Mouse (Mus musculus): Measurements from ENCODE around the gene Yipf4. TPM values are rescaled to one million over a fixed set of nuclear protein-coding genes. Genes with fewer than 3 reads are reported as not detected.
A peak's percentile ranks its signal among the peaks of the same experiment; 100 is the strongest.
"Not testable (repeated sequence)": the region's sequence is repeated elsewhere in the genome, so short reads cannot be mapped to it uniquely, and the experiment has no call there.

The Yipf4 gene
- polyA plus RNA-seq (2015; fragmentation: Nextera tagmentation; extraction: Ambion mirVana): 64.6 and 67.3 TPM in 2 replicates

DNA sequence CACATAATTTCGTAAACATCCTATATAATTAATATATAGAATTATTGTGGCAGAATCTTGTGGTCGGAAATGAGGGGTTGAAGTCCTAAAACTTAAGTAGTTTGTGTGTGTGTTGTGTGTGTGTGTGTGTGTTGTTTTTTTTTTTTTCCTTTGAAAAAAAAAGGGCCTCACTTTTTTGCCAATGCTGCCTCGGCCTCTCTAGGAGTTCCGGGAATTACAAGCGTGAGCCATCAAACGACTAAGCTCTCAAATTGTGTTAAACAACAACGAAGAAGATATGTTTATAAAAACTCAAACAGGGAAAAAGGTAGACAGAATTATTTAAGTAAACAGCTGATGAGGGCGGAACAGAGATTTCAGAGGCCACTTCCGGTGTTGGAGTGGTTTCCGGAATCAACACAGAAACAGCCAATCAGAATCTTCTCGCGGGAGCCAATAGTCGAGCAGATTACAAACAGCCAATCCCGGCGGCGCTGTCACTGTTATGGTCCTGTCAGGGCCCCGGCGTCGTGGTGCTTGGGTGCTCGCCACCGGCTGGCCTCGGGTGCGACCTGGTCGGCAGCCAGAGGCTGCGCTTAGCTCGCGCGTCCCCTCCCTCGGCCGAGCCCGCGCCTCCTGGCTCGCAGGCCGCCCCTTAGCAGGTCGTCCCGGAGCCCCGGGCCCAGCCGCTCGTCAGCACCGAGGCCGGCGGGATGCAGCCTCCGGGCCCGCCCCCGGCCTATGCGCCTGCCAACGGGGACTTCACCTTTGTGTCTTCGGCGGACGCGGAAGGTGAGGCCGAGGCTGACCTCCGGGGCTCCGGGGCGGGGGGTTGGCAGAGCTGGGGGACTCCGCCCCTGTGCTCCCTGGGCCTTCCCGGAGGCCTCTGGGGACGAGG lies at the start of gene Yipf4:
TSS of gene Yipf4 (plus strand) at position 470 of the 877 bp plus-strand sequence.
- WGBS: 6% methylated on average over 58 of the region's 58 CpGs
- Histone ChIP-seq H3K4me1 (replicated peaks) (peaks cover 15% of the 10 kb centered on the region), H3K36me3 (peaks cover 21% of the 10 kb centered on the region), H3K27ac (replicated peaks) (peak within 1 kb of the TSS; percentile 80), H3K27me3 (no peaks in the 10 kb centered on the region), H3K9me3 (no peaks in the 10 kb centered on the region), H3K4me2 (peak within 1 kb of the TSS; percentile 69), H3K9ac (peak within 1 kb of the TSS; percentile 94), H3K4me3 (peak within 1 kb of the TSS; percentile 93)
- ATAC-seq (ENCODE audit: low read depth): peak; percentile 100

DNA sequence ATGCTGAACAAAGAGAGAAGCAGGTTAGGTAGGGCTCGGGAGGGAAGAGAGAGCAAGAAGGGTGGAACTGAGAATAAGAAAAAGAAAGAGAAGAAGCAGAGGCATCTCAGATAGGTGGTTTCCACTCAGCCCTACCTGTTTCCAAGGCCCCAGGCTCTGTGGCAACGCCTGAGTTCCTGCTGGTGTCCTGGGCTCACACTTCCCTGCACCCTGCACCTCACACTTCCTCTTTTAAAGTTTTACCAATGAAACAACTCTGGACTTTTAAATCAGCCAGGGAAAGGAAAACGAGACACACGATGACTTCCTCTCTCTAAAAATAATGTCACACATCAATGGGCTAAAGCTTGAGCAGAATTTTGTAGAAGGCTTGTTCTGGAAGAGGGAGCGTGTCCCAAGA lies 48.8 kb upstream of the Yipf4 start:
- Histone ChIP-seq H3K9ac (no peak overlapping the region), H3K4me2 (no peak overlapping the region), H3K4me1 (replicated peaks) (no peaks in the 10 kb centered on the region), H3K4me3 (no peak overlapping the region), H3K27me3 (no peaks in the 10 kb centered on the region), H3K27ac (replicated peaks) (no peak overlapping the region), H3K9me3 (no peaks in the 10 kb centered on the region), H3K36me3 (no peaks in the 10 kb centered on the region)
- no peak for ATAC-seq (ENCODE audit: low read depth)
- 79% methylated on average over 5 of the region's 5 CpGs for WGBS

- no peak overlapping the region for H3K9ac ChIP-seq
- no peak overlapping the region for H3K4me3 ChIP-seq
- no peaks in the 10 kb centered on the region for H3K27me3 ChIP-seq
- no peaks in the 10 kb centered on the region for H3K9me3 ChIP-seq
- no peaks in the 10 kb centered on the region for H3K36me3 ChIP-seq
- H3K27ac ChIP-seq (replicated peaks): no peak overlapping the region
- no peaks in the 10 kb centered on the region for H3K4me1 ChIP-seq (replicated peaks)
- no peak overlapping the region for H3K4me2 ChIP-seq
- 93% methylated on average over 10 of the region's 10 CpGs for WGBS
- no peak for ATAC-seq (ENCODE audit: low read depth)
These were observed 39.5 kb upstream of the Yipf4 start for GRCm38 (mm10) chr17:74449776-74450175.

- Histone ChIP-seq H3K27ac (replicated peaks) (no peak overlapping the region), H3K4me3 (no peak overlapping the region), H3K36me3 (no peaks in the 10 kb centered on the region), H3K4me1 (replicated peaks) (no peaks in the 10 kb centered on the region), H3K27me3 (no peaks in the 10 kb centered on the region), H3K9me3 (no peaks in the 10 kb centered on the region), H3K4me2 (no peak overlapping the region), H3K9ac (no peak overlapping the region)
- WGBS: 74% methylated on average over 3 of the region's 3 CpGs
- ATAC-seq (ENCODE audit: low read depth): no peak
These were observed 35.4 kb upstream of the Yipf4 start for GRCm38 (mm10) chr17:74453928-74454327.

DNA sequence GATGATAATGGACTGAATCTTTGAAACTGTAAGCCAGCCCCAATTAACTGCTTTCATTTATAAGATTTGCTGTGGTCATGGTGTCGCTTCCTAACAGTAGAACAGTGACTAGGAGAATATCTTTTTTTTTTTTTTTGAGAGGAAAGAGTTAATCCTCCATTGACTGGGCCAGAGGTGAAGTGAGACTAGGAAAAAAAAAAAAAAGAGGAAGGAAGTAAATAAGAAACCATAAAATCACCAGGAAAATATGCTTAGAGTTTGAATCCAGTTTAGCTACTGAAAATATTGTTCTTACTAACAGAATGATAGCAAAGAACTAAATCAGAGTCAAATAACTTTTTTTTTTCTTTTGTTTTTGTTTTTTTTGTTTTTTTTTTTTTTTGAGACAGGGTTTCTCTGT lies 34.6 kb upstream of the Yipf4 start:
- H3K4me1 ChIP-seq (replicated peaks): no peaks in the 10 kb centered on the region

DNA sequence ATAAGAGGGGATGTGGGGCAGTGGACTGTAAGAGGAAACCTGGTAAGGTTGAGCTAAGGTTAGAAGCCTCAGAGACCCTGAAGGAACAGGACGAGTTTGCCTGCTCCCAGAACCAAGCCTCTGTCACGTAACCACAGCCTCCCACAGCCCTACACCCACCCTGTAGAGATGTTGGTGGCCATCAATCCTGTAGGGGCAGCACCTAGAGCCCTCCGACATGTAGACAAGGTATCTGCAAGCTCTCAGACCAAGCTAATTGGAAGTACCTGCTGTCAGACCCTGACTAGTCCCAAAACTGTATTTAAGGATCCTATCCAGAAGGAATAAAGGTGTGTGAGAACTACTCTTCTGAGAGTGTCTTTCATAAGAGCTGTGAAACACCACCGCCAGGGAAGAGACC lies 33.9 kb upstream of the Yipf4 start:
- no peak overlapping the region for H3K9ac ChIP-seq
- H3K36me3 ChIP-seq: no peaks in the 10 kb centered on the region
- H3K4me3 ChIP-seq: no peak overlapping the region
- no peak overlapping the region for H3K27ac ChIP-seq (replicated peaks)
- no peaks in the 10 kb centered on the region for H3K4me1 ChIP-seq (replicated peaks)
- H3K9me3 ChIP-seq: no peaks in the 10 kb centered on the region
- no peak for ATAC-seq (ENCODE audit: low read depth)
- no peak overlapping the region for H3K4me2 ChIP-seq
- 89% methylated on average over 4 of the region's 4 CpGs for WGBS
- H3K27me3 ChIP-seq: no peaks in the 10 kb centered on the region

More for the DNA sequence above, 34.6 kb upstream of the Yipf4 start:
- Histone ChIP-seq H3K4me2 (no peak overlapping the region), H3K9ac (no peak overlapping the region), H3K9me3 (no peaks in the 10 kb centered on the region), H3K36me3 (no peaks in the 10 kb centered on the region), H3K27me3 (no peaks in the 10 kb centered on the region), H3K4me3 (no peak overlapping the region), H3K27ac (replicated peaks) (no peak overlapping the region)
- 83% methylated on average over 1 of the region's 1 CpGs for WGBS
- ATAC-seq (ENCODE audit: low read depth): no peak

DNA sequence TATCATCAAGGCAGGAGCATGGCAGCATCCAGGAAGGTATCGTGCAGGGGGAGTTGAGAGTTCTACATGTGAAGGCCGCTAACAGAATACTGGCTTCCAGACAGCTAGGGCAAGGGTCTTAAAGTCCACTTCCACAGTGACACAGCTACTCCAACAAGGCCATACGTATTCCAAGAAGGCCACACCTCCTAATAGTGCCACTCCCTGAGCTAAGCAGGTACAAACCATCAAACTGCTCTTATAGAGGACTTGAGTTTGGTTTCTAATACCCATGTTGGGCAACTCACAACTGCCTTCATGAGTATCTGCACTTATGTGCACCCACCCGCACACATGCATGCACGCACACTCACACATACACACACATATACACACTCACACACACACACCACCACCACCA lies 32.5 kb upstream of the Yipf4 start:
- no peaks in the 10 kb centered on the region for H3K9me3 ChIP-seq
- H3K27ac ChIP-seq (replicated peaks): no peak overlapping the region
- WGBS: 95% methylated on average over 5 of the region's 5 CpGs
- H3K9ac ChIP-seq: no peak overlapping the region
- H3K27me3 ChIP-seq: no peaks in the 10 kb centered on the region
- no peaks in the 10 kb centered on the region for H3K4me1 ChIP-seq (replicated peaks)
- no peak overlapping the region for H3K4me2 ChIP-seq
- no peak for ATAC-seq (ENCODE audit: low read depth)
- no peak overlapping the region for H3K4me3 ChIP-seq
- no peaks in the 10 kb centered on the region for H3K36me3 ChIP-seq

DNA sequence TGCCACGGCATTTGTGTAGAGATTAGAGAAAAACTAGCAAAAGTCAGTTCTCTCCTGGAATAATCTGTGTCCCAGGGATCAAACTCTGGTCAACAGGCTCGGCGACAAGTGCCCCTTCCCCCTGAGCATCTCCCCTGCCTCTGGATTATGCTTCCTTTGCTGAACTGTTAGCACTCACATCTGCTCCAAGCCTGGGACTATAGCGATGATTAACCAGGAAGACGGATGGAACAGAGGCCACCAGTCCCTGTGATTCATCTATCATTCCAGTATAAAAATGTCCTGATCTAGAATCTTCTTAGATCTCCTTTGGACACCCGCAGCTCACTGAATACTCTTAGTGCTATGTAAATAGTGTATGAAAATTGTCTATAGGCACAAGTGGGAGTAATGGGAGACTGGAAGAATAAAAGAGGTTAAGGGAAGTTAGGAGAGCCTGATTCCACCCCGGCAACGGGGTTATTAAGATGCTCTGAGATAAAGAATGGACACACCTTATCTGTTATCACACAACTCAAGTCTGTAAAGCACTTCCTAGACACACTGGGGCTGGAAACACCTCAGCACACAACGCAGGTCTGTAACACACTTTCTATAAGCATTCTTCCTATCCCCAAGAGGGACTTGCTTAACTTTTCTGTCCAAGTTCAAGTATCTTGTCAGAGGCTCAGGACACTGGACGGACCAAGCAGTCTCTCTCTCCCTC lies 31.2 kb upstream of the Yipf4 start:
- WGBS: 78% methylated on average over 10 of the region's 10 CpGs
- H3K4me2 ChIP-seq: no peak overlapping the region

DNA sequence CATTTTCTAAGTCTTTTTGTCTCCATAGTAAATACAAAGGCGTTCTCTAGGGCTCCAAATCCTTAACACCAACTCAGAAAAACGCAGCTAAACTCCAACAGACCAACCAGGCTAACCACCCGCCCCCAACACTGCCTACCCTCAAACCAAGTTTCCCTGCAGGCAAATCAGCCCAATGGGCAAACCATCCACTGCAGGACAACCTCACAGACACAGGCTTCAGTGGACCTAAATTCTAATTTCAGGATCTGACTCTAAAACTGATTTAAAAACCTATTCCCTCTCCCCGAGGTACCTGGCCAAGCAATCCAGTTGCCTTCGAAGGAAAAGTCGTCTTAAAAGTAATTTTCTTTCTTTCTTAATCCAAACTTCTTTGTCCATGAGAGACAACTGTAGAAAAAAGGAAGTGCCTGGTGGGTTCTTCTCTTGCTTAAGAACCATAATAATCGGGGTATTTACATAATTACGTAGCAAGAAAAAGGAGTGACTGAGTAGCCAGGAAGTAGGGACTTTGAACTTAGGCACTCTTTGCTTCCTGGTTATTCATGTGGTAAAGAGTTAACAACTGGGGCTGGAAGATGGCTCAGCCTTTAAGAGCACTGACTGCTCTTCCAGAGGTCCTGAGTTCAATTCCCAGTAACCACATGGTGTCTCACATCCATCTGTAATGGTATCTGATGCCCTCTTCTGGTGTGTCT lies 30.4 kb upstream of the Yipf4 start, which contains the start of gene Nlrc4:
TSS of gene Nlrc4 (minus strand) at position 432 of the 698 bp plus-strand sequence.
- no peak within 1 kb of the TSS for H3K9ac ChIP-seq
- H3K4me3 ChIP-seq: no peak within 1 kb of the TSS
- H3K36me3 ChIP-seq: no peaks in the 10 kb centered on the region
- ATAC-seq (ENCODE audit: low read depth): no peak
- no peak within 1 kb of the TSS for H3K27ac ChIP-seq (replicated peaks)
- 50% methylated on average over 8 of the region's 8 CpGs for WGBS
- H3K9me3 ChIP-seq: no peaks in the 10 kb centered on the region
- no peak within 1 kb of the TSS for H3K4me2 ChIP-seq
- H3K27me3 ChIP-seq: no peaks in the 10 kb centered on the region
- no peaks in the 10 kb centered on the region for H3K4me1 ChIP-seq (replicated peaks)

More for the DNA sequence above, 31.2 kb upstream of the Yipf4 start:
- ATAC-seq (ENCODE audit: low read depth): no peak
- Histone ChIP-seq H3K9ac (no peak overlapping the region), H3K27me3 (no peaks in the 10 kb centered on the region), H3K4me1 (replicated peaks) (no peaks in the 10 kb centered on the region), H3K36me3 (no peaks in the 10 kb centered on the region), H3K4me3 (no peak overlapping the region), H3K9me3 (no peaks in the 10 kb centered on the region), H3K27ac (replicated peaks) (no peak overlapping the region)

DNA sequence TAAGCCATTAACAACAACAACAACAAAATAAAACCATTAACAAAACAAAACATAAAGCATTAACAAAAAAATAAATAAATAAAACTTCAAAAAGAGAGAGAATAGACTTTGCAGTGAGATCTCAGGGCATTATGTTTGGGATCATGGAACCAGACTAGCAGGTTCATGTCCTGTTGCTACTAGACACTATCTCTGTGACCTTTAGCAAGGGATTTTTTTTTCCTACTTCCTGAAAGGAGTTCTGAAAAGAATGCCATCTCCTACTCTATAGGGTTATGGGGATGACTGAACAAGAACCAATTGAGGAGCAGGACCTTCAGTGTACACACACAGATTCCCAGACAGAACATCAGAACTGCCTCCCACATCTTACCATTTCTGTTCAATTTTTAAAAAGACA lies 25.8 kb upstream of the Yipf4 start:
- no peaks in the 10 kb centered on the region for H3K9me3 ChIP-seq
- ATAC-seq (ENCODE audit: low read depth): no peak
- no peaks in the 10 kb centered on the region for H3K36me3 ChIP-seq
- no peak overlapping the region for H3K9ac ChIP-seq
- no peak overlapping the region for H3K4me3 ChIP-seq
- H3K4me1 ChIP-seq (replicated peaks): no peaks in the 10 kb centered on the region
- H3K27me3 ChIP-seq: no peaks in the 10 kb centered on the region
- no peak overlapping the region for H3K4me2 ChIP-seq
- H3K27ac ChIP-seq (replicated peaks): no peak overlapping the region

GRCm38 (mm10) chr17:74467981-74468380 lies 21.3 kb upstream of the Yipf4 start:
- H3K27ac ChIP-seq (replicated peaks); H3K4me1 ChIP-seq (replicated peaks); H3K27me3 ChIP-seq; ATAC-seq (ENCODE audit: low read depth); H3K4me3 ChIP-seq; H3K4me2 ChIP-seq; H3K36me3 ChIP-seq; H3K9ac ChIP-seq; H3K9me3 ChIP-seq: not testable (repeated sequence)
- WGBS: 81% methylated on average over 2 of the region's 2 CpGs

DNA sequence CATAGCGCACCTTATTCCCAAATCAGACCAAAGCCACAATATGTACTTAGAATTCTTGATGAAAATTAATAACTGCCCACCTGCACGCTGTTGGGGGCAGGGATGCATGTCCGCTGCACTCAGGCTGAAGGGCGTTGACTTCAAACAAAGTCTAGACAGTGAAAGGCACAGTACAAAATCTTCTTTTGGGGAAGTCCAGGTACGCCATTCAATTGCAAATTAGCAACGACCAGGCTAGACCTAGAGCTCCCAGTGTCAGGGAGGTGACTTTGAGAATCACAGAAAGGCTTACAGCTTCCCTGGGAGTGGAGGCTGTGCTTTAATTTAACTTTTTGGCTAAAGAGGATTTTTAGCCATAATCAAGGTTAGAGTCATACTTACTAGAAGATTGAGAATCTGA lies 19.2 kb upstream of the Yipf4 start:
- H3K4me2 ChIP-seq; H3K9me3 ChIP-seq; H3K27ac ChIP-seq (replicated peaks); ATAC-seq (ENCODE audit: low read depth); H3K4me1 ChIP-seq (replicated peaks); H3K36me3 ChIP-seq; H3K9ac ChIP-seq; H3K27me3 ChIP-seq; H3K4me3 ChIP-seq: not testable (repeated sequence)
- WGBS: 79% methylated on average over 6 of the region's 6 CpGs

Data from neural tube, embryonic 13.5 days (tissue).